Mouse (Mus musculus) spleen, adult 12 weeks (tissue): ENCODE results near the gene Arid4a.
A peak's percentile ranks its signal among the peaks of the same experiment; 100 is the strongest.
"Not testable (repeated sequence)": the region's sequence is repeated elsewhere in the genome, so short reads cannot be mapped to it uniquely, and the experiment has no call there.

Source experiments
- DNase-seq: peaks from one replicate; pipeline ENCODE4 v3.0.0; 2022; ENCODE audit warnings: low spot score

Gene Arid4a

GRCm38 (mm10) chr12:71016211-71016502, 367 bp downstream of the Arid4a start:
- DNase-seq = no peak

- peak; percentile 47 for DNase-seq
Observed at GRCm38 (mm10) chr12:71016503-71017241, 882 bp downstream of the Arid4a start.

- DNase-seq = no peak
Observed at GRCm38 (mm10) chr12:71017242-71017571, 1.4 kb downstream of the Arid4a start.

- DNase-seq = no peak
Observed at GRCm38 (mm10) chr12:71017827-71018226, 2.0 kb downstream of the Arid4a start.

GRCm38 (mm10) chr12:71019211-71019610, 3.4 kb downstream of the Arid4a start:
- DNase-seq = no peak

- DNase-seq = no peak
Observed at GRCm38 (mm10) chr12:71024411-71024810, 8.6 kb downstream of the Arid4a start.

GRCm38 (mm10) chr12:71028265-71028664, 12.5 kb downstream of the Arid4a start:
- not testable (repeated sequence) for DNase-seq

- no peak for DNase-seq
Observed at GRCm38 (mm10) chr12:71030260-71030659, 14.5 kb downstream of the Arid4a start.

- no peak for DNase-seq
Observed at GRCm38 (mm10) chr12:71030722-71031121, 14.9 kb downstream of the Arid4a start.

- no peak for DNase-seq
Observed at GRCm38 (mm10) chr12:71035826-71036225, 20.0 kb downstream of the Arid4a start.

- DNase-seq = no peak
Observed at GRCm38 (mm10) chr12:71036729-71037404, 21.1 kb downstream of the Arid4a start.

GRCm38 (mm10) chr12:71040462-71040861, 24.7 kb downstream of the Arid4a start:
- DNase-seq = peak; percentile 15

GRCm38 (mm10) chr12:71042451-71042850, 26.7 kb downstream of the Arid4a start:
- DNase-seq = no peak

- DNase-seq = no peak
Observed at GRCm38 (mm10) chr12:71043571-71043970, 27.8 kb downstream of the Arid4a start.

- DNase-seq = no peak
Observed at GRCm38 (mm10) chr12:71044488-71044887, 28.7 kb downstream of the Arid4a start.

- DNase-seq = no peak
Observed at GRCm38 (mm10) chr12:71046501-71046900, 30.7 kb downstream of the Arid4a start.

GRCm38 (mm10) chr12:71047473-71048078, 31.8 kb downstream of the Arid4a start:
- no peak for DNase-seq

GRCm38 (mm10) chr12:71048117-71048516, 32.3 kb downstream of the Arid4a start:
- DNase-seq = peak; percentile 72

- DNase-seq = no peak
Observed at GRCm38 (mm10) chr12:71048561-71048960, 32.8 kb downstream of the Arid4a start.

- no peak for DNase-seq
Observed at GRCm38 (mm10) chr12:71049596-71050265, 33.9 kb downstream of the Arid4a start.

- DNase-seq = peak; percentile 8
Observed at GRCm38 (mm10) chr12:71051079-71051478, 35.3 kb downstream of the Arid4a start.

GRCm38 (mm10) chr12:71052341-71052995, 36.7 kb downstream of the Arid4a start:
- DNase-seq = no peak
